Mouse (Mus musculus) E14TG2a.4 (cell line): ENCODE measurements around the gene H2-Ob.

ENCODE experiments used
- CTCF ChIP-seq: conservative IDR thresholded peaks from 2 replicates; pipeline ENCODE4 v1.5.1; 2014; ENCODE audit warnings: low read length
- NANOG ChIP-seq: IDR thresholded peaks from 2 replicates; pipeline ENCODE4 v1.6.1; 2014; ENCODE audit warnings: borderline replicate concordance, low read length, mixed read lengths
- POU5F1 ChIP-seq: IDR thresholded peaks from 2 replicates; pipeline ENCODE4 v1.6.1; 2014; ENCODE audit warnings: low read length, borderline replicate concordance

DNA sequence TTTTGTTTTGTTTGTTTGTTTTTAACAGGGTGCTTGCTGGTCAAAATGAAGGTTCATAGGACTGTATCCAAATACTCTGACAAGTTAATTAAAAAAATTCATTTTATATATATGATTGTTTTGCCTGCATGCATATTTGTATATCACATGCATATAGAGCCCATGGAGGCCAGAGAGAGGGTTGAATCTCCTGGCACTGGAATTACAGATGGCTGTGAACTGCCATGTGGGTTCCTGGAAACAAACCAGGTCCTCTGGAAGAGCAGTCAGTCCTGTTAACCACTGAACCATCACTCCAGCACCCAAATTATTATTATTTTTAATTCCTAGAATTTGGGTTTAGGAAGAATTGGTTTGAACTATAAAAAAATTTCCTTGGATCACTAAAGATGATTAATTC is 56.6 kb downstream of the H2-Ob start:
- TF ChIP-seq CTCF, result no peak
- no peak for TF ChIP-seq NANOG
- no peak for TF ChIP-seq POU5F1
